Mouse (Mus musculus): ENCODE measurements at regions not wholly inside any gene's neighbourhood (a gene's known extent, or its start where the extent isn't known, plus 50 kb on each side); places are given as distances from the start of the nearest gene placed in this dataset.
A peak's percentile ranks its signal among the peaks of the same experiment; 100 is the strongest.

DNA sequence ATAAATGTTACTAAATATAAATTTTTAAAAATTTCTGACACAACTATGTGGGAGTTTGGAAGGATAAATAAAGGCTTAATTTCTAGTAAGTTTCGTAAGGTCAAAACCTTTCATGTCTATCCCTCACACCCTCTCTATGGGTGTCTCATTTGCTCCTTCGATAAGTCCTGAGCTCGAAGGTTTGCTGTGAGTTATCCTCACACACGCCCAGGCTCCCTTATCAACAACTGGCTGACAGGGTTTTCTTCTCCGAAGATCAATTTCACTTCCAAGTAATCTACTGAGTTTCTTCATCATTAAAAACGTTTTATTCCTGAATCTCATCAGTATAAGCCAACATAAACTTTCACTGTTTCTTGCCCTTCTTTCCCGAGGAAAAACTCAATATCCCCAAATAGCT lies 416.0 kb upstream of the Nudt12 start:
- Histone ChIP-seq H3K4me3 (replicated peaks) (no peak overlapping the region), H3K4me1 (no peaks in the 10 kb centered on the region), H3K9me3 (replicated peaks) (no peaks in the 10 kb centered on the region), H3K9ac (replicated peaks) (no peak overlapping the region), H3K4me2 (no peak overlapping the region), H3K36me3 (no peaks in the 10 kb centered on the region), H3K27me3 (replicated peaks) (no peaks in the 10 kb centered on the region), H3K27ac (replicated peaks) (no peak overlapping the region)
- WGBS: 77% methylated on average over 7 of the region's 7 CpGs
- no peak for ATAC-seq (ENCODE audit: low FRiP score)

DNA sequence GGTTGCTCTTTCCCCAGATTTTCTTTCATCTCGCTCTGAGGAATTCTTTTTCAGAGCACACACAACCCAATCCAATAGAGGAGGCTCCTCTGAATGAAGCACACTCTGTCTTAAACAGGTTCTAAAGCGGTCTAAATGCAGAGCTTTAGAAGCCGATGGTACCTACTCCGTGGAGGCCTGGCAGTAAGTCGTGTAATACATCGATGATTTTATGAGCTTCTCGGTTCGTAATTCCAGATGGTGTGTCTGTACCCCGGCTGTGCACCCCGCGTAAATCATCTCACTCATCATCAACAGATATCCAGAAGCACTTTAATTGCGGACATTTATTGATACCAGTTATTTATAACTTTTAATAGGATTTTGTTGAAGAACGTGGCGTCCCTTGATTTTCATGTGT lies 408.3 kb upstream of the Nudt12 start:
- peak; percentile 65; the same call in 1 of the 2 replicates for ATAC-seq (ENCODE audit: low FRiP score)
- Histone ChIP-seq H3K4me1 (no peaks in the 10 kb centered on the region), H3K9ac (replicated peaks) (0 out of 2 replicates have a peak overlapping the region, but pooled peaks have one; percentile 26), H3K4me3 (replicated peaks) (peak overlapping the region; percentile 14), H3K27ac (replicated peaks) (0 out of 2 replicates have a peak overlapping the region, but pooled peaks have one; percentile 48), H3K4me2 (peak overlapping the region; percentile 45), H3K27me3 (replicated peaks) (no peaks in the 10 kb centered on the region), H3K9me3 (replicated peaks) (no peaks in the 10 kb centered on the region), H3K36me3 (no peaks in the 10 kb centered on the region)
- 35% methylated on average over 14 of the region's 14 CpGs for WGBS

DNA sequence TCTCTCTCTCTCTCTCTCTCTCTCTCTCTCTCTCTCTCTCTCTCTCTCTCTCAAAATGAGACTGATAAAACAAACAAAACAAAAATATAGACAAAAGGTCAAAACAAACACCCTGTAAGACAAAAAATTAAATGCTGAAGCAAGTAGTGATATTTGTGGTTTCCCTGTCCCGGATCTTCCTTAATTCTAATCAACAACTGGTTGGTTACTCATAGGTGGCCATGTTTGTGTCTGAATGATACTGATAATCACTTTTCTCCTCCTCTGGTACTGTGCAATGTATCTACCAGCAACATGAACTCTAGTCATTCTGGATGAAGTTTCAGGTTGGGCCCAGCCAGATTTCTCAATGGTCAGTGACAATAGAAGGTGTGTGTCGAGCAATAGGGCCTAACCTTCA lies 396.1 kb upstream of the Nudt12 start:
- H3K4me2 ChIP-seq: no peak overlapping the region
- no peak overlapping the region for H3K27ac ChIP-seq (replicated peaks)

DNA sequence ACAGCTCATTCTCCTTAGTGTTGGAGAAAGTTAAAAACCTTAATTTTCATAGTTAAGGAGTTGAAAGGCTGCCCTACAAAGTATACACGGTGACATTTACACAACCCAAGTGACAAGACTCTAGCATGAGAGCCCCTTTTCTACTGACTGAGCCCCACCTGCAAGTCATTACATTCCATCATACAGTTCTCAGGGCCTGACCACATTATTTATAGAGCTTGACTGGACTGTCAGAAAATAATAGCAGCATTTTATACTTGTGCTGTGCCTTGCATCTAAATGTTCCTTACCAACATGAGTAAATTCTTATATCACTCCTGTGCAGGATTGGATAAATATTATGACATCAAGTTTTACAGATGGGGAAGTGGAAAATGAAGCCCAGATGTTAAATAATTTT lies 391.4 kb upstream of the Nudt12 start:
- Histone ChIP-seq H3K9ac (replicated peaks) (no peak overlapping the region), H3K27me3 (replicated peaks) (no peaks in the 10 kb centered on the region), H3K27ac (replicated peaks) (no peak overlapping the region), H3K36me3 (no peaks in the 10 kb centered on the region), H3K4me2 (no peak overlapping the region), H3K4me3 (replicated peaks) (no peak overlapping the region), H3K4me1 (no peaks in the 10 kb centered on the region), H3K9me3 (replicated peaks) (no peaks in the 10 kb centered on the region)
- 81% methylated on average over 1 of the region's 1 CpGs for whole genome bisulfite sequencing
- no peak for ATAC-seq (ENCODE audit: low FRiP score)

More for the DNA sequence above, 396.1 kb upstream of the Nudt12 start:
- Histone ChIP-seq H3K4me1 (no peaks in the 10 kb centered on the region), H3K4me3 (replicated peaks) (no peak overlapping the region), H3K27me3 (replicated peaks) (no peaks in the 10 kb centered on the region), H3K9me3 (replicated peaks) (no peaks in the 10 kb centered on the region), H3K9ac (replicated peaks) (no peak overlapping the region), H3K36me3 (no peaks in the 10 kb centered on the region)
- WGBS: 79% methylated on average over 2 of the region's 2 CpGs
- ATAC-seq (ENCODE audit: low FRiP score): no peak

DNA sequence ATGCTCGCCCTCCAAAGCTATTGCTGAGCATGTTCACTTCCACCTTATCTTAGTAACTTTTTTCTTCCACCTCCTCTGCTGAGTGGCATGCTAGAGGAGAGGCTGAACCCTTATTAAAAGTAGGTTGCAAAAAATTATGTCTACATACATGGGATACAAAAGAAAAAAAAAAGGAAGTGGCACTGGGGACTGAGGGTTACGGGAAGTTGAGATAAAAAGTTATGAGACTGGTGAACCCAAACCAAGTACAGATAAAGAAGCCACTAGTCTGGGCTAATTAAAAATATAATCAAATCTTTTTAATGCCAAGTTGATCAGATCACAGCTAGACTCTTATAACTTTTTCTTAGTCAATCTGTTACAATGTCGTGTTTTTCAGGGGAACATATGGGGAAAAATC lies 384.2 kb upstream of the Nudt12 start:
- Histone ChIP-seq H3K36me3 (no peaks in the 10 kb centered on the region), H3K4me2 (no peak overlapping the region), H3K4me3 (replicated peaks) (no peak overlapping the region), H3K27ac (replicated peaks) (no peak overlapping the region), H3K4me1 (no peaks in the 10 kb centered on the region), H3K27me3 (replicated peaks) (no peaks in the 10 kb centered on the region), H3K9ac (replicated peaks) (no peak overlapping the region), H3K9me3 (replicated peaks) (no peaks in the 10 kb centered on the region)
- ATAC-seq (ENCODE audit: low FRiP score): no peak
- WGBS: 93% methylated on average over 3 of the region's 3 CpGs

DNA sequence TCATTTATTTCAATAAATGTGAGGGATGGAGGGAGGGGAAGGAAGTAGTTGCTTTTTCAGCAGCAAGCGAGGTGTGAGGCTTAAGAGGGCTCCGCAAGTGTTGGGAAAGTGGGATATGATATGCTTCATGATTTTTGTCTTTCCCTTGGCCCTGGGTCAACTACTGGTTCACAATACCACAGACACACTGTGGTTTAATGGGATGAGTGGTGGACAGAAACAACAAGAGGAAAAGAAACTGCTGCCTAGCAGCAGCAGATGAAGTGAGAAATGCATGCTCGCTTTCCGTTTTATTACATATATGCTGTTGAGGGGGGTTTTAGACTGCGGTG lies 369.9 kb upstream of the Nudt12 start:
- ATAC-seq (ENCODE audit: low FRiP score): no peak
- Histone ChIP-seq H3K4me3 (replicated peaks) (no peak overlapping the region), H3K27me3 (replicated peaks) (no peaks in the 10 kb centered on the region), H3K9ac (replicated peaks) (no peak overlapping the region), H3K4me1 (0 out of 2 replicates have a peak, but pooled peaks cover 3% of the 10 kb centered on the region), H3K27ac (replicated peaks) (no peak overlapping the region), H3K4me2 (no peak overlapping the region), H3K36me3 (no peaks in the 10 kb centered on the region), H3K9me3 (replicated peaks) (no peaks in the 10 kb centered on the region)
- WGBS: 89% methylated on average over 5 of the region's 5 CpGs

DNA sequence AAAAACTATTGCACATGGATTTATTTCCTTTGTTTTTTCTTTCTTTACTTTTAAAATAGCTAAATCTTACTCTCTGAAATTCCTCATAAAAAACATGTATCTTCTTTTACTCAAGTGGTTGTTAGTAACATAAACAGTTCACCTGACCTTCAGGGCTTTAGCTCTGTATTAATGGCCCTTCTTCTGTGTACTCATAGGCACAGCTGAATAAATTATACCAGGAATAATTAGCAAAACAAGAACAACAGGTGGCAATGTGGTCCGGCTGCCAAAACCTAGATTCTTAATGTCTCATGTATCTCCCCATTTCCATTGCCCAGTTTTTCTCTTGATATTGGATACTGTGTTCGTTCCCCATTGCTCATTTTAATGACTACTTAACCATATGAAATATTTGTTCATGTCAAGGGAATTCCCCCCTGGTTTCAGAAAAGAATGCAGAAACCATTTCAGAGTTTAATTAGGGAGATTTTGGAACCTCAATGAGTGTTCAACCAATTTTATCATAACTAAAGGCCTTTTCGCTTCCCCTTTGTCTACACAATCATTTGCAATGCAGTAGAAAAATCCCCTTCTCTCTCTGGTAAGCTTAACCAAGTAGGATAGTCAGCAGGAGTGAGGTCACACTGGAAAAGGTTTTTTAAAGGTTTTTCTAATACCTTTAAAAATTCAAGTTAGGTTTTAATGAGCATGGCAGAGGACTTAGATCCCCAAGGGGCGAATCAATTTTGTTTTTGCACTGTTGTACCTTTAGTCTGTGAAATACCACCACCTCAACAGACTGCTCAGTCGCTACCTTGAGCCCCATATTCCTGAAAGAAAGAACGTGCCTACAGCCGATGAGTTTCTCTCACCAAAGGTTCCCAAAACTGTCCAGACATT lies 369.3 kb upstream of the Nudt12 start:
- WGBS: 76% methylated on average over 7 of the region's 7 CpGs
- no peak overlapping the region for H3K4me3 ChIP-seq (replicated peaks)
- H3K9me3 ChIP-seq (replicated peaks): no peaks in the 10 kb centered on the region
- no peaks in the 10 kb centered on the region for H3K36me3 ChIP-seq
- 0 out of 2 replicates have a peak, but pooled peaks cover 3% of the 10 kb centered on the region for H3K4me1 ChIP-seq
- no peaks in the 10 kb centered on the region for H3K27me3 ChIP-seq (replicated peaks)
- ATAC-seq (ENCODE audit: low FRiP score): no peak
- no peak overlapping the region for H3K9ac ChIP-seq (replicated peaks)
- H3K4me2 ChIP-seq: no peak overlapping the region
- no peak overlapping the region for H3K27ac ChIP-seq (replicated peaks)

DNA sequence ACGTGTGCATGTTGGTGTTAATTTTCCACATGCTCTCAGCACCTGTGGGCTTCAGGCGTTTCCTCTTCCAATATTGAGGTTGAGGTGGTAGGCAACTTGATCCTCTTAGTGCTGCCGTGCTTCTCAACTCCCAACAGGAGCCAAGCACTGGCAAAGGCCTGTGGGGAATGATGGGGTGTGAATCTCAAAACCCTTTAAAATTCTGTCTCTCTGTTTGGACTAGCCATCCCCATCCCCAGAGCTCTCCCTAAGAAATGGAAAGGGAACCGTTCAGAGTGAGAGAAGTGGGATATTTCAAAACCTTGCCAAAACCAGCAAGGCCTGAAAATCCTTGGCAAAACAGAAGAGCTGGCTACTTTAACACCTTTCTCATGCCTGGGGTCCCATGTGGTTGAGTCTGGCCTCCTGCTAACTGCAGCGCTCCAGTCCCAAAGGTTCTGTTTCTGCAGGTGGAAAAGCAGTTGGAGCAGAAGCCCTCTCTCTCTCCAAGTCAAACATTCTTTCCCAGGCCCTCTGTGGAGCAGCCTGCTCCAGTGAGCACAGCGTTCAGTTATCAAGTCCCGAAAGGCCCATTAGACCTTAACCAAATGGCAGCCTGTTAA lies 360.4 kb upstream of the Nudt12 start:
- ATAC-seq (ENCODE audit: low FRiP score): no peak
- 0 out of 2 replicates have a peak, but pooled peaks cover 3% of the 10 kb centered on the region for H3K4me1 ChIP-seq
- no peaks in the 10 kb centered on the region for H3K27me3 ChIP-seq (replicated peaks)

DNA sequence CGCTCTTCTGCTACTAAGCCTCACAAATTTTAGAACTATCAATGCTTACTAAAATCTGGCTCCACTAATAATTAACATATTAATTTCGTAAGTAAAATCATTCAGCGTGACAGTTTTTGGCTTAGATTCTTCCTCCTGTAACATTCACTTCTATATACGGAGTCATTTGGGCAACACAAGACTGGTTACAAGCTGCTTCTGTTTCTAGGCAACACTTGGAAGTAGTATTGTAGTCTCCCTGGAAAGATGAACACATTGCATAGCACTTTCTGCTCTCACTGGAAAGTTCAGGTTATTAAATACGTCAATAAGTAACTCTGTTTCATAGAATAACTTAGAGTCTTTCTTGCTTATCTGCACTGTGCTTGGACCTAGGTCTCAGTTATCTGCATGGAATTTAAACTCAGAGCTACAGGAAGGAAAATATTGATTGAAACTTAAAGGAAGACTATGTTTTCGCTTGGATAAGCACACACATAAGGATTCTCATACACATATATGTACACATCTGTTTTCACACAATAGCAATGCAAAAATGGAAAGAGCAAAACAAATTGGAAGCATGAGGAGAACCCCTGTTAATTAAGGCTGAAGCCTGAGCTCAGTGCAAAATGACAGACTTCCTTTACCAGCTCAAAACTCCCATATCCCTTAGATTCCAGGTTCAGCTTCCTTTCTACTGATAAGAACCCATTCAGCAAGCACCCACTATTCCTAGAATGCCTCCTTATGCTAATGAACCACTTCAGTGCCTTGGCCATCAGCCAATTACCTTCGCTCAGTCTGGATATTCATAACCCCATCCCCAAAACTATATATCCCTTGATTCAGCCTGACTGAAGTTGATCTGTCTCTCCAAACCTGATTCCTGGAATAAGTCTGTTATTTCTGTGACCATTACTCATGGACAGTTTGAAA lies 356.7 kb upstream of the Nudt12 start:
- no peaks in the 10 kb centered on the region for H3K27me3 ChIP-seq (replicated peaks)
- no peak overlapping the region for H3K4me2 ChIP-seq
- H3K36me3 ChIP-seq: no peaks in the 10 kb centered on the region
- WGBS: 79% methylated on average over 7 of the region's 7 CpGs
- H3K27ac ChIP-seq (replicated peaks): no peak overlapping the region
- H3K9me3 ChIP-seq (replicated peaks): no peaks in the 10 kb centered on the region
- no peak overlapping the region for H3K9ac ChIP-seq (replicated peaks)
- H3K4me1 ChIP-seq: 0 out of 2 replicates have a peak, but pooled peaks cover 3% of the 10 kb centered on the region
- H3K4me3 ChIP-seq (replicated peaks): no peak overlapping the region
- no peak for ATAC-seq (ENCODE audit: low FRiP score)

More for the DNA sequence above, 360.4 kb upstream of the Nudt12 start:
- Histone ChIP-seq H3K4me2 (no peak overlapping the region), H3K27ac (replicated peaks) (no peak overlapping the region), H3K9ac (replicated peaks) (no peak overlapping the region), H3K4me3 (replicated peaks) (no peak overlapping the region), H3K9me3 (replicated peaks) (no peaks in the 10 kb centered on the region), H3K36me3 (no peaks in the 10 kb centered on the region)
- 50% methylated on average over 7 of the region's 7 CpGs for WGBS

DNA sequence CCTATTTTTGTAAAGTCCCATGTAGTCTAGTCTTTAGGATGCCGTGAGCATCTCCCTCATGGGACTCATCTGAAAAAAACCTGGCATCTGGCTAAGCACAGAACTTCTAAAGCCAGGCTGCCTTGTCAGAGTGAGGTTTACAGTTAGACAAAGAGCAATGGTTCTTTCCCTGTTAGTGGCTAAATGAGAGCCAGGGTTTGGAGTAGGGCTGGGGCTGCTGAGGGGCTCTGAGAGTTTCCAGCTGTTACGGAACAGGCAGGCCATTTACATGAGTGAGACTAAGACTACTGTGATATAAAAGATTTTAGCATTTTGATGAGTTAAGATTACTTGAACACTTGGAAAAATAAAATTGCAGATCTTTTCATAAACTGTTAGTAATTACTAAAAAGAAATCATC lies 352.2 kb upstream of the Nudt12 start:
- no peaks in the 10 kb centered on the region for H3K9me3 ChIP-seq (replicated peaks)
- WGBS: 62% methylated on average over 2 of the region's 2 CpGs
- ATAC-seq (ENCODE audit: low FRiP score): no peak
- no peaks in the 10 kb centered on the region for H3K36me3 ChIP-seq
- no peaks in the 10 kb centered on the region for H3K27me3 ChIP-seq (replicated peaks)
- no peak overlapping the region for H3K9ac ChIP-seq (replicated peaks)
- H3K27ac ChIP-seq (replicated peaks): no peak overlapping the region
- peaks cover 3% of the 10 kb centered on the region for H3K4me1 ChIP-seq
- H3K4me3 ChIP-seq (replicated peaks): no peak overlapping the region
- no peak overlapping the region for H3K4me2 ChIP-seq

DNA sequence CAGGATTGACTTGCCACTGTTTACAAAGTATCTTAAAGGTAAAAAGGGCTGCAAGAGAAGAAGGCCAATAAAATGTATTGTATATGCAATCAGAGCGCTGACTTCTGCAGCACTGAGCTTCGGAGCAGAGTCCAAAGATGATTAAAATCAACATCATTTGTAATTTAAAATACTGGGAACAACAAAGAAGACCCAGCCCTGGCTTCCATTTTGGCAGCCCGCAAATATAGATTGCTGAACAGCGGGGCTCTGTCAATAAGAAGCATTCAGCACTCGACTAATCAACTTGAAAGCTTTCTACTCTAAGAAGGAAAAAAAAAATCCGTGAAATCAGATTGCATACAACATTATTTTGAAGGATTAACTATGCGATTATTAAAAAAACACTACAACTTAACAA lies 348.9 kb upstream of the Nudt12 start:
- Histone ChIP-seq H3K9ac (replicated peaks) (no peak overlapping the region), H3K27me3 (replicated peaks) (no peaks in the 10 kb centered on the region), H3K4me3 (replicated peaks) (no peak overlapping the region), H3K9me3 (replicated peaks) (no peaks in the 10 kb centered on the region), H3K4me2 (no peak overlapping the region), H3K36me3 (no peaks in the 10 kb centered on the region), H3K4me1 (peaks cover 3% of the 10 kb centered on the region), H3K27ac (replicated peaks) (no peak overlapping the region)
- ATAC-seq (ENCODE audit: low FRiP score): no peak
- WGBS: 40% methylated on average over 7 of the region's 7 CpGs

All from neural tube, embryonic 15.5 days (tissue).